Mouse (Mus musculus) E14TG2a.4 (cell line): ENCODE measurements around the gene Dip2c.

ENCODE experiments used
- CTCF ChIP-seq: conservative IDR thresholded peaks from 2 replicates; pipeline ENCODE4 v1.5.1; 2014; ENCODE audit warnings: low read length
- NANOG ChIP-seq: IDR thresholded peaks from 2 replicates; pipeline ENCODE4 v1.6.1; 2014; ENCODE audit warnings: borderline replicate concordance, low read length, mixed read lengths

GRCm38 (mm10) chr13:9395286-9395685 is 119.0 kb downstream of the Dip2c start:
- no peak for TF ChIP-seq CTCF
- no peak for TF ChIP-seq NANOG
